Comparison of ENCODE assay signal across 20 mouse cellular contexts in the genomic region with DNA sequence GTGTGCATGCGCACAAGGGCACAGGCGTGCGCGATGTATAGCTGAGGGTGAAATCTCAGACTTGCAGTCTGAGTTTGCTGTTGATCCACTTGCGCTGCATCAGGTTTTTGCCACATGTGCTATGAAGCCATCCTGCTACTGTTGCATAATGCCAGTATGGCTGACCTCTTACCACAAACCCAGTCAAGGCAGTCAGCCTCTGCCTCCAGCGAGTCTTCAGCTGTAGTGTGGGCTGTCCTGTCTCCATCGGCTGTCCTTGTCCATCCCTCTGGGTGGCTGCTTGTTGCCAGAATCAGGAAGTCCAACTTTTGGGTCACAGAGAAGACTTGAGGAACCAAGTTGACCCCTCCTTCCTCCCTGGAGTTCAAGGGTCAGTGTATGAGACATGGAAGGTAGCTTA. TPM values are rescaled to one million over a fixed set of nuclear protein-coding genes. Genes with fewer than 3 reads are reported as not detected.
A peak's percentile ranks its signal among the peaks of the same experiment; 100 is the strongest.
DNase-seq lines count a peak whose midpoint lies in the region; ATAC-seq lines count a peak whose summit lies in the region.
"Had no signal": no experiment of that assay in that cellular context is flagged by ENCODE, and none has a peak within 500 bp of the region (broad histone marks: within the 10 kb centered on the region; RNA-seq: fewer than 3 reads in every experiment).

No protein-coding gene starts in this region.

- peak; percentile 61 for DNase-seq in lung, postnatal 36 days
- no peak for DNase-seq in lung, postnatal 14 days
- no peak for DNase-seq in kidney, postnatal 25 days
- DNase-seq: cerebellum, adult 9-10 months; kidney, adult 2 months; kidney, postnatal 14 days; right cerebral cortex, postnatal 14 days; spleen, adult 18-20 months had no signal

- H3K9me3 ChIP-seq in intestine, embryonic 16.5 days (ENCODE audit: control insufficient read depth, low read length), result no peaks in the 10 kb centered on the region
- H3K9me3 ChIP-seq in intestine, embryonic 15.5 days, result no peaks in the 10 kb centered on the region
- H3K9me3 ChIP-seq in kidney, embryonic 16.5 days (ENCODE audit: low read length), result no peaks in the 10 kb centered on the region
- H3K9me3 ChIP-seq: embryonic facial prominence, embryonic 15.5 days; hindbrain, embryonic 12.5 days; limb, embryonic 13.5 days; neural tube, embryonic 15.5 days had no signal

- no peak overlapping the region for H3K4me3 ChIP-seq in intestine, embryonic 16.5 days (ENCODE audit: low read length)
- H3K4me3 ChIP-seq in intestine, embryonic 15.5 days (replicated peaks), result no peak overlapping the region
- no peak overlapping the region for H3K4me3 ChIP-seq in macrophage (ENCODE audit: inconsistent target)
- no peak overlapping the region for H3K4me3 ChIP-seq in kidney, embryonic 16.5 days (ENCODE audit: low read length)
- H3K4me3 ChIP-seq: embryonic facial prominence, embryonic 15.5 days; hindbrain, embryonic 12.5 days; layer of hippocampus, adult 2 months; limb, embryonic 13.5 days; neural tube, embryonic 15.5 days had no signal

- H3K79me2 ChIP-seq in macrophage (ENCODE audit: inconsistent target), result peaks cover 4% of the 10 kb centered on the region; the same call in 1 of the 2 replicates

- ATAC-seq in intestine, embryonic 16.5 days, result no peak
- ATAC-seq in intestine, embryonic 15.5 days, result no peak
- no peak for ATAC-seq in kidney, embryonic 16.5 days (ENCODE audit: low FRiP score, low TSS enrichment)
- ATAC-seq: activated CD4-positive, CD25-positive, alpha-beta regulatory T cell, adult 4 months; forebrain, embryonic 14.5 days had no signal

- 94% methylated on average over 7 of the region's 7 CpGs for WGBS in intestine, embryonic 16.5 days
- WGBS in intestine, embryonic 15.5 days, result 96% methylated on average over 7 of the region's 7 CpGs
- WGBS in macrophage (ENCODE audit: missing documents), result 46% methylated on average over 7 of the region's 7 CpGs
- WGBS in kidney, embryonic 16.5 days, result 94% methylated on average over 7 of the region's 7 CpGs

- peak overlapping the region; percentile 34; the same call in 1 of the 2 replicates for H3K27ac ChIP-seq in intestine, embryonic 16.5 days (ENCODE audit: low read length)
- H3K27ac ChIP-seq in intestine, embryonic 15.5 days, result no peak overlapping the region
- peak overlapping the region; percentile 68 for H3K27ac ChIP-seq in macrophage
- H3K27ac ChIP-seq in kidney, embryonic 16.5 days (ENCODE audit: low read length), result no peak overlapping the region
- H3K27ac ChIP-seq: embryonic facial prominence, embryonic 15.5 days; hindbrain, embryonic 12.5 days; layer of hippocampus, adult 2 months; limb, embryonic 13.5 days; neural tube, embryonic 15.5 days had no signal

- peaks cover 12% of the 10 kb centered on the region for H3K4me1 ChIP-seq in intestine, embryonic 16.5 days (ENCODE audit: control insufficient read depth, insufficient read depth, low read length)
- H3K4me1 ChIP-seq in intestine, embryonic 15.5 days (replicated peaks), result peaks cover 19% of the 10 kb centered on the region
- peaks cover 7% of the 10 kb centered on the region; the same call in 1 of the 2 replicates for H3K4me1 ChIP-seq in kidney, embryonic 16.5 days (ENCODE audit: insufficient read depth, low read length)
- H3K4me1 ChIP-seq: hindbrain, embryonic 12.5 days; limb, embryonic 13.5 days; neural tube, embryonic 15.5 days had no signal

- no peak overlapping the region for H3K9ac ChIP-seq in intestine, embryonic 16.5 days (ENCODE audit: low read depth, low read length)
- no peak overlapping the region for H3K9ac ChIP-seq in intestine, embryonic 15.5 days
- no peak overlapping the region for H3K9ac ChIP-seq in kidney, embryonic 16.5 days (replicated peaks; ENCODE audit: low read length)
- H3K9ac ChIP-seq: embryonic facial prominence, embryonic 15.5 days; hindbrain, embryonic 12.5 days; limb, embryonic 13.5 days; neural tube, embryonic 15.5 days had no signal

- H3K27me3 ChIP-seq in intestine, embryonic 16.5 days (replicated peaks; ENCODE audit: control insufficient read depth, insufficient read depth, low read length), result no peaks in the 10 kb centered on the region
- no peaks in the 10 kb centered on the region for H3K27me3 ChIP-seq in intestine, embryonic 15.5 days (replicated peaks)
- H3K27me3 ChIP-seq in kidney, embryonic 16.5 days (ENCODE audit: insufficient read depth, low read length), result no peaks in the 10 kb centered on the region
- H3K27me3 ChIP-seq: embryonic facial prominence, embryonic 15.5 days; hindbrain, embryonic 12.5 days; limb, embryonic 13.5 days; neural tube, embryonic 15.5 days had no signal

- no peak overlapping the region for H3K4me2 ChIP-seq in intestine, embryonic 16.5 days (ENCODE audit: low read depth, low read length)
- H3K4me2 ChIP-seq in intestine, embryonic 15.5 days (replicated peaks), result no peak overlapping the region
- no peak overlapping the region for H3K4me2 ChIP-seq in kidney, embryonic 16.5 days (replicated peaks; ENCODE audit: low read depth, low read length)
- H3K4me2 ChIP-seq: embryonic facial prominence, embryonic 15.5 days; hindbrain, embryonic 12.5 days; limb, embryonic 13.5 days; midbrain, embryonic 11.5 days; neural tube, embryonic 15.5 days had no signal

- peaks cover 35% of the 10 kb centered on the region for H3K36me3 ChIP-seq in intestine, embryonic 16.5 days (ENCODE audit: control insufficient read depth, insufficient read depth, low read length)
- peaks cover 46% of the 10 kb centered on the region for H3K36me3 ChIP-seq in intestine, embryonic 15.5 days
- H3K36me3 ChIP-seq in macrophage (ENCODE audit: inconsistent target), result peaks cover 76% of the 10 kb centered on the region
- H3K36me3 ChIP-seq in kidney, embryonic 16.5 days (ENCODE audit: insufficient read depth, low read length), result peaks cover 64% of the 10 kb centered on the region

RNA-seq across cellular contexts. Expression of gene Atp13a2, which starts 11.3 kb away (rescaled TPM):
- polyA plus RNA-seq in intestine, embryonic 16.5 days (2015; fragmentation: Nextera tagmentation; extraction: Ambion mirVana), result 29.3 and 31.5 TPM in 2 replicates
- 29.8 and 35.7 TPM in 2 replicates for polyA plus RNA-seq in intestine, embryonic 15.5 days (2015; fragmentation: Nextera tagmentation; extraction: Ambion mirVana)
- total RNA-seq in macrophage (2018; cell fraction: chromatin; rRNA removed), result 1,000 to 10,000 TPM in 2 of 26 experiments, 100 to 1,000 TPM in 22, 10 to 100 TPM in 2; 80.1 to 1,178 (median 596) TPM
- 100 to 1,000 TPM; 198 to 483 (median 309) TPM for total RNA-seq in macrophage (2018; cell fraction: cytosol; rRNA removed)
- total RNA-seq in macrophage (2018; cell fraction: nucleus; rRNA removed), result 100 to 1,000 TPM in 25 of 26 experiments, 10 to 100 TPM in 1; 81.9 to 812 (median 459) TPM
- 156 to 334 TPM (median 219 TPM) in 3 replicates for polyA plus RNA-seq in macrophage (2018)
- polyA plus RNA-seq in kidney, embryonic 16.5 days (2015; fragmentation: Nextera tagmentation; extraction: Ambion mirVana), result 48.9 and 50.7 TPM in 2 replicates

RNA-seq across cellular contexts. Expression of gene Sdhb, which starts 14.4 kb away (rescaled TPM):
- 671 and 689 TPM in 2 replicates for polyA plus RNA-seq in intestine, embryonic 16.5 days (2015; fragmentation: Nextera tagmentation; extraction: Ambion mirVana)
- 539 and 577 TPM in 2 replicates for polyA plus RNA-seq in intestine, embryonic 15.5 days (2015; fragmentation: Nextera tagmentation; extraction: Ambion mirVana)
- total RNA-seq in macrophage (2018; cell fraction: chromatin; rRNA removed), result 100 to 1,000 TPM in 4 of 26 experiments, 10 to 100 TPM in 22; 15.8 to 124 (median 61.4) TPM
- total RNA-seq in macrophage (2018; cell fraction: cytosol; rRNA removed), result 100 to 1,000 TPM; 119 to 291 (median 183) TPM
- total RNA-seq in macrophage (2018; cell fraction: nucleus; rRNA removed), result 100 to 1,000 TPM in 4 of 26 experiments, 10 to 100 TPM in 22; 28.6 to 130 (median 74.8) TPM
- 115 to 183 TPM (median 157 TPM) in 3 replicates for polyA plus RNA-seq in macrophage (2018)
- polyA plus RNA-seq in kidney, embryonic 16.5 days (2015; fragmentation: Nextera tagmentation; extraction: Ambion mirVana), result 520 and 550 TPM in 2 replicates

RNA-seq across cellular contexts. Expression of gene Mfap2, which starts 34.9 kb away (rescaled TPM):
- 312 and 334 TPM in 2 replicates for polyA plus RNA-seq in intestine, embryonic 16.5 days (2015; fragmentation: Nextera tagmentation; extraction: Ambion mirVana)
- 329 and 347 TPM in 2 replicates for polyA plus RNA-seq in intestine, embryonic 15.5 days (2015; fragmentation: Nextera tagmentation; extraction: Ambion mirVana)
- total RNA-seq in macrophage (2018; cell fraction: chromatin; rRNA removed), result 10 to 100 TPM in 1 of 26 experiments, 1 to 10 TPM in 4, under 1 TPM in 2, not detected in 19; 0.86 to 30.1 (median 1.1) TPM
- total RNA-seq in macrophage (2018; cell fraction: cytosol; rRNA removed), result under 1 TPM in 2 of 26 experiments, not detected in 24; 0.18 to 0.47 TPM
- 1 to 10 TPM in 6 of 26 experiments, under 1 TPM in 5, not detected in 15; 0.50 to 3.5 (median 1.0) TPM for total RNA-seq in macrophage (2018; cell fraction: nucleus; rRNA removed)
- polyA plus RNA-seq in macrophage (2018), result not detected in 3 replicates
- polyA plus RNA-seq in kidney, embryonic 16.5 days (2015; fragmentation: Nextera tagmentation; extraction: Ambion mirVana), result 442 and 470 TPM in 2 replicates
- polyA plus RNA-seq: activated CD4-positive, CD25-positive, alpha-beta regulatory T cell, adult 4 months had no signal

Comparison
In these comparisons a context has a peak if more than half of its experiments do, and no peak if none do; other contexts are left out.
1. H3K27ac ChIP-seq: peak in intestine, embryonic 16.5 days (single experiment) and macrophage (single experiment); none in intestine, embryonic 15.5 days (single experiment) and kidney, embryonic 16.5 days (single experiment).
2. RNA of gene Mfap2, which starts 34.9 kb away (polyA plus RNA-seq): 442 to 470 TPM in kidney, embryonic 16.5 days, 312 to 334 TPM in intestine, embryonic 16.5 days and 329 to 347 TPM in intestine, embryonic 15.5 days; not detected in macrophage; every median in the first group is over 100 times any median in the second.